Mouse (Mus musculus) stomach, postnatal 0 days (tissue): ENCODE data around the gene Wwox.

Source experiments
- CTCF ChIP-seq: IDR thresholded peaks from 2 replicates; pipeline ENCODE4 v1.5.1; 2016; ENCODE audit warnings: antibody characterized with exemption, low read depth, mild to moderate bottlenecking, moderate library complexity
- EP300 ChIP-seq: optimal IDR thresholded peaks from 2 replicates; pipeline ENCODE3; 2016; ENCODE audit warnings: antibody characterized with exemption

- no peak for TF ChIP-seq CTCF
- TF ChIP-seq EP300: no peak
These were observed 570.7 kb downstream of the Wwox start for GRCm38 (mm10) chr8:115009897-115010768.
